Mouse (Mus musculus) embryonic facial prominence, embryonic 14.5 days (tissue): ENCODE data around the gene Nub1. TPM values are rescaled to one million over a fixed set of nuclear protein-coding genes. Genes with fewer than 3 reads are reported as not detected.

Experiments
- ATAC-seq: fragments of 200-750 bp; cut with Nextera tagmentation; 2 replicates; pipeline ENCODE4 v1.8.0; 2017; ENCODE audit warnings: low read depth, moderate number of reproducible peaks, moderate TSS enrichment
- DNase-seq: peaks from one replicate; pipeline ENCODE4 v3.0.0-alpha.2; 2015; ENCODE audit warnings: low spot score
- H3K27ac ChIP-seq: fragments of 300-500 bp; sonication (generic); replicated peaks from 2 replicates; pipeline ENCODE4 v1.5.1; 2014; ENCODE audit warnings: low read depth, mild to moderate bottlenecking, low read length, moderate library complexity
- H3K27me3 ChIP-seq: fragments of 300-500 bp; sonication (generic); replicated peaks from 2 replicates; pipeline ENCODE4 v1.6.1; 2014; ENCODE audit warnings: low read length; ENCODE audit not compliant: control insufficient read depth, insufficient read depth
- H3K36me3 ChIP-seq: fragments of 300-500 bp; sonication (generic); 2 replicates; pipeline ENCODE4 v1.6.1; 2014; ENCODE audit warnings: low read length, mixed read lengths; ENCODE audit not compliant: control insufficient read depth, insufficient read depth
- H3K4me1 ChIP-seq: fragments of 300-500 bp; sonication (generic); 2 replicates; pipeline ENCODE4 v1.6.1; 2014; ENCODE audit warnings: antibody characterized with exemption, low read length; ENCODE audit not compliant: control insufficient read depth, insufficient read depth
- H3K4me2 ChIP-seq: fragments of 300-500 bp; sonication (generic); 2 replicates; pipeline ENCODE4 v1.6.1; 2014; ENCODE audit warnings: low read depth, mild to moderate bottlenecking, low read length, moderate library complexity, mixed read lengths
- H3K4me3 ChIP-seq: fragments of 300-500 bp; sonication (generic); 2 replicates; pipeline ENCODE4 v1.5.1; 2014; ENCODE audit warnings: low read depth, mild to moderate bottlenecking, low read length
- H3K9ac ChIP-seq: fragments of 300-500 bp; sonication (generic); 2 replicates; pipeline ENCODE4 v1.6.1; 2014; ENCODE audit warnings: low read depth, mild to moderate bottlenecking, low read length, moderate library complexity, mixed read lengths
- H3K9me3 ChIP-seq: fragments of 300-500 bp; sonication (generic); 2 replicates; pipeline ENCODE4 v1.6.1; 2016; ENCODE audit warnings: low read length; ENCODE audit not compliant: control insufficient read depth
- WGBS: fragments of 180-500 bp; shearing (Covaris S2); extraction: QIAGEN DNeasy Blood & Tissue Kit; methylation state at CpG from one replicate; pipeline ENCODE4 v1.1.7; 2014; 5-methylcytosine and 5-hydroxymethylcytosine counted together
- polyA plus RNA-seq: library from polyadenylated mRNA; unstranded; fragments of >200 nt; fragmentation: Nextera tagmentation; extraction: Ambion mirVana; gene quantifications from 2 replicates; pipeline ENCODE4 v1.2.1, GENCODE M21; 2014

The Nub1 gene
- polyA plus RNA-seq, 1 experiment from 2014 or later: 34.8 TPM

GRCm38 (mm10) chr5:24651768-24652752 lies 33.3 kb upstream of the Nub1 start:
- Histone ChIP-seq H3K9ac (0 out of 2 replicates have a peak overlapping the region, but pooled peaks have one; percentile 35), H3K4me2 (no peak overlapping the region), H3K4me1 (no peaks in the 10 kb centered on the region), H3K4me3 (no peak overlapping the region), H3K27ac (no peak overlapping the region), H3K9me3 (no peaks in the 10 kb centered on the region), H3K27me3 (no peaks in the 10 kb centered on the region), H3K36me3 (no peaks in the 10 kb centered on the region)
- ATAC-seq (peak; percentile 82), DNase-seq (peak; percentile 82)
- WGBS: 30% methylated on average over 25 of the region's 25 CpGs

GRCm38 (mm10) chr5:24652780-24653179 lies 32.6 kb upstream of the Nub1 start:
- ATAC-seq (no peak), DNase-seq (no peak)
- H3K4me2 ChIP-seq: no peak overlapping the region
- H3K4me3 ChIP-seq: no peak overlapping the region
- no peaks in the 10 kb centered on the region for H3K9me3 ChIP-seq
- 83% methylated on average over 5 of the region's 5 CpGs for WGBS
- H3K27ac ChIP-seq: no peak overlapping the region
- H3K36me3 ChIP-seq: no peaks in the 10 kb centered on the region
- H3K4me1 ChIP-seq: no peaks in the 10 kb centered on the region
- no peak overlapping the region for H3K9ac ChIP-seq
- H3K27me3 ChIP-seq: no peaks in the 10 kb centered on the region

GRCm38 (mm10) chr5:24654491-24654890 lies 30.8 kb upstream of the Nub1 start:
- Histone ChIP-seq H3K4me2 (no peak overlapping the region), H3K9me3 (no peaks in the 10 kb centered on the region), H3K4me3 (no peak overlapping the region), H3K27ac (no peak overlapping the region), H3K36me3 (no peaks in the 10 kb centered on the region), H3K27me3 (no peaks in the 10 kb centered on the region), H3K9ac (no peak overlapping the region), H3K4me1 (no peaks in the 10 kb centered on the region)
- DNase-seq (no peak), ATAC-seq (no peak)
- WGBS: 86% methylated on average over 6 of the region's 6 CpGs

- H3K27ac ChIP-seq: no peak overlapping the region
- H3K27me3 ChIP-seq: no peaks in the 10 kb centered on the region
- no peak for ATAC-seq
- no peaks in the 10 kb centered on the region for H3K36me3 ChIP-seq
- no peak overlapping the region for H3K9ac ChIP-seq
- no peaks in the 10 kb centered on the region for H3K4me1 ChIP-seq
- peak; percentile 30 for DNase-seq
- no peaks in the 10 kb centered on the region for H3K9me3 ChIP-seq
- H3K4me3 ChIP-seq: no peak overlapping the region
- H3K4me2 ChIP-seq: no peak overlapping the region
- 35% methylated on average over 2 of the region's 2 CpGs for WGBS
These were observed 28.2 kb upstream of the Nub1 start for GRCm38 (mm10) chr5:24657113-24657512.

GRCm38 (mm10) chr5:24659708-24660423 lies 25.5 kb upstream of the Nub1 start:
- 73% methylated on average over 3 of the region's 4 CpGs for WGBS
- no peaks in the 10 kb centered on the region for H3K4me1 ChIP-seq
- no peak overlapping the region for H3K4me2 ChIP-seq
- DNase-seq (no peak), ATAC-seq (no peak)
- H3K9me3 ChIP-seq: peaks cover 3% of the 10 kb centered on the region; the same call in 1 of the 2 replicates
- no peaks in the 10 kb centered on the region for H3K27me3 ChIP-seq
- no peak overlapping the region for H3K27ac ChIP-seq
- H3K4me3 ChIP-seq: no peak overlapping the region
- H3K36me3 ChIP-seq: no peaks in the 10 kb centered on the region
- no peak overlapping the region for H3K9ac ChIP-seq

- Histone ChIP-seq H3K36me3 (no peaks in the 10 kb centered on the region), H3K9me3 (peaks cover 3% of the 10 kb centered on the region; the same call in 1 of the 2 replicates), H3K4me3 (no peak overlapping the region), H3K27me3 (no peaks in the 10 kb centered on the region), H3K27ac (no peak overlapping the region), H3K9ac (no peak overlapping the region), H3K4me2 (no peak overlapping the region), H3K4me1 (no peaks in the 10 kb centered on the region)
- DNase-seq: no peak
- whole genome bisulfite sequencing: 78% methylated on average over 6 of the region's 6 CpGs
- ATAC-seq: no peak
These were observed 23.9 kb upstream of the Nub1 start for GRCm38 (mm10) chr5:24661457-24661856.

- 28% methylated on average over 4 of the region's 4 CpGs for WGBS
- DNase-seq (peak; percentile 75), ATAC-seq (peak; percentile 75; the same call in 1 of the 2 replicates)
- Histone ChIP-seq H3K36me3 (no peaks in the 10 kb centered on the region), H3K27ac (no peak overlapping the region), H3K4me1 (no peaks in the 10 kb centered on the region), H3K9ac (no peak overlapping the region), H3K4me3 (no peak overlapping the region), H3K4me2 (no peak overlapping the region), H3K27me3 (no peaks in the 10 kb centered on the region), H3K9me3 (no peaks in the 10 kb centered on the region)
These were observed 11.1 kb upstream of the Nub1 start for GRCm38 (mm10) chr5:24674238-24674637.

- H3K9me3 ChIP-seq: no peaks in the 10 kb centered on the region
- H3K27ac ChIP-seq: no peak overlapping the region
- no peaks in the 10 kb centered on the region for H3K36me3 ChIP-seq
- H3K4me1 ChIP-seq: no peaks in the 10 kb centered on the region
- no peaks in the 10 kb centered on the region for H3K27me3 ChIP-seq
- no peak overlapping the region for H3K4me3 ChIP-seq
- H3K4me2 ChIP-seq: no peak overlapping the region
- no peak for ATAC-seq
- 47% methylated on average over 1 of the region's 1 CpGs for WGBS
- H3K9ac ChIP-seq: no peak overlapping the region
- DNase-seq: no peak
These were observed 3.9 kb upstream of the Nub1 start for GRCm38 (mm10) chr5:24681436-24681835.
